ENCODE assay signal across 8 mouse cellular contexts in the genomic region with DNA sequence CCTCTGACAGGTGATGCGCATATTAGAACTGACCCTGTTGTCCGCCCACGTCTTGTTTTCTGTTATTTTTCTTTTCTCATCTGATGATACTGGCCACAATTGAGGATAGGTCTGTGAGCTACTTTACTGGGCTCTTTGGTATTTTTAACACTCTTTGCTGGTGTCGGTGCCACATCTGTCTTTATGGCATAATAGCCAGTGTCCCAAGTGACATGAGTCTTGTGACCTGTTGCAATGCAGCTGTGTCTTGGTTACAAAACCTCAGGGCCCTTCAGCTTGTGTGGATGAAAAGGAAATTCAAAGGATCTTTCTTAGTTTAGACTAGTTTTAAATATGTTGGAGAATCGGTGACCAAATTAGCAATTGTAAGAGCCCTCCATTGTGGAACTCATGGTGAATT. TPM values are rescaled to one million over a fixed set of nuclear protein-coding genes. Genes with fewer than 3 reads are reported as not detected.
DNase-seq lines count a peak whose midpoint lies in the region; ATAC-seq and TF ChIP-seq lines count a peak whose summit lies in the region.

No protein-coding gene starts in this region.

- H3K9me3 ChIP-seq in heart, embryonic 10.5 days, result no peaks in the 10 kb centered on the region
- no peaks in the 10 kb centered on the region for H3K9me3 ChIP-seq in G1E (replicated peaks)
- H3K9me3 ChIP-seq in hindbrain, embryonic 10.5 days, result no peaks in the 10 kb centered on the region

- DNase-seq in heart, embryonic 10.5 days (ENCODE audit: low spot score), result no peak
- no peak for DNase-seq in heart, adult 9 months (ENCODE audit: low spot score in 2 of 2)
- no peak for DNase-seq in G1E (ENCODE audit: low spot score)
- no peak for DNase-seq in hindbrain, embryonic 10.5 days (ENCODE audit: low spot score)
- no peak for DNase-seq in retina, postnatal 1 day
- no peak for DNase-seq in cerebellum, adult 9-11 months
- DNase-seq in spleen, adult 18-20 months, result no peak

- peaks cover 29% of the 10 kb centered on the region for H3K4me1 ChIP-seq in heart, embryonic 10.5 days
- H3K4me1 ChIP-seq in G1E (ENCODE audit: insufficient read depth, low read depth, low read length), result peaks cover 33% of the 10 kb centered on the region
- peaks cover 25% of the 10 kb centered on the region for H3K4me1 ChIP-seq in hindbrain, embryonic 10.5 days (replicated peaks)

- H3K4me3 ChIP-seq in heart, embryonic 10.5 days, result peak overlapping the region; percentile 95
- peak overlapping the region; percentile 82 for H3K4me3 ChIP-seq in G1E (ENCODE audit: low read depth, low read length)
- peak overlapping the region; percentile 94 for H3K4me3 ChIP-seq in hindbrain, embryonic 10.5 days

- no peaks in the 10 kb centered on the region for H3K27me3 ChIP-seq in heart, embryonic 10.5 days (ENCODE audit: insufficient read depth, poor library complexity, severe bottlenecking)
- H3K27me3 ChIP-seq in G1E (ENCODE audit: insufficient read depth, low read length), result no peaks in the 10 kb centered on the region
- no peaks in the 10 kb centered on the region for H3K27me3 ChIP-seq in hindbrain, embryonic 10.5 days (ENCODE audit: insufficient read depth, poor library complexity, severe bottlenecking)

- ATAC-seq in G1E (ENCODE audit: extremely low read depth, insufficient number of reproducible peaks, low FRiP score, poor library complexity, severe bottlenecking), result no peak
- peak; percentile 26; the same call in 1 of the 2 replicates for ATAC-seq in megakaryocyte progenitor cell, adult 5-6 weeks (replicated peaks; ENCODE audit: poor library complexity)

- H3K36me3 ChIP-seq in heart, embryonic 10.5 days, result 0 out of 2 replicates have a peak, but pooled peaks cover 7% of the 10 kb centered on the region
- peaks cover 38% of the 10 kb centered on the region for H3K36me3 ChIP-seq in G1E (replicated peaks)
- no peaks in the 10 kb centered on the region for H3K36me3 ChIP-seq in hindbrain, embryonic 10.5 days

- WGBS in heart, embryonic 10.5 days, result 40% methylated on average over 5 of the region's 5 CpGs
- 45% methylated on average over 5 of the region's 5 CpGs for WGBS in hindbrain, embryonic 10.5 days

- peak overlapping the region; percentile 97; the same call in 1 of the 2 replicates for H3K27ac ChIP-seq in heart, embryonic 10.5 days
- H3K27ac ChIP-seq in hindbrain, embryonic 10.5 days, result no peak overlapping the region; the same call in 1 of the 2 replicates

- TF ChIP-seq CTCF in G1E (IDR thresholded peaks at IDR 0.05; ENCODE audit: low read depth, low read length), result no peak

RNA-seq across cellular contexts. Expression of gene Tbc1d20, which starts 0.9 kb away (rescaled TPM):
- polyA plus RNA-seq in heart, embryonic 10.5 days (2016; fragmentation: Nextera tagmentation; extraction: Ambion mirVana), result 29.6 and 34.6 TPM in 2 replicates
- total RNA-seq in G1E (2014; fragmentation: Nextera tagmentation) (45.8 and 48.2 TPM in 2 replicates), G1E (2017) (35.8 and 91.8 TPM in 2 replicates)
- 13.8 and 15.7 TPM in 2 replicates for polyA plus RNA-seq in G1E (2012)
- 27.7 and 30.0 TPM in 2 replicates for polyA plus RNA-seq in hindbrain, embryonic 10.5 days (2016; fragmentation: Nextera tagmentation; extraction: Ambion mirVana)
- 18.4 and 19.7 TPM in 2 replicates for total RNA-seq in megakaryocyte progenitor cell, adult 5-6 weeks (2015)
- total RNA-seq in megakaryocyte progenitor cell, adult 5-6 weeks (2017), result 17.2 and 19.1 TPM in 2 replicates

RNA-seq across cellular contexts. Expression of gene Rbck1, which starts 37.9 kb away (rescaled TPM):
- polyA plus RNA-seq in heart, embryonic 10.5 days (2016; fragmentation: Nextera tagmentation; extraction: Ambion mirVana), result 88.0 and 89.3 TPM in 2 replicates
- total RNA-seq in G1E (2014; fragmentation: Nextera tagmentation) (123 and 156 TPM in 2 replicates), G1E (2017) (59.9 and 71.3 TPM in 2 replicates)
- 232 and 262 TPM in 2 replicates for polyA plus RNA-seq in G1E (2012)
- polyA plus RNA-seq in hindbrain, embryonic 10.5 days (2016; fragmentation: Nextera tagmentation; extraction: Ambion mirVana), result 91.4 and 93.2 TPM in 2 replicates
- 50.3 and 75.6 TPM in 2 replicates for total RNA-seq in megakaryocyte progenitor cell, adult 5-6 weeks (2015)
- 66.8 and 67.2 TPM in 2 replicates for total RNA-seq in megakaryocyte progenitor cell, adult 5-6 weeks (2017)

RNA-seq across cellular contexts. Expression of gene Trib3, which starts 49.3 kb away (rescaled TPM):
- 5.1 and 5.3 TPM in 2 replicates for polyA plus RNA-seq in heart, embryonic 10.5 days (2016; fragmentation: Nextera tagmentation; extraction: Ambion mirVana)
- 24.5 and 25.0 TPM in 2 replicates for total RNA-seq in G1E (2014; fragmentation: Nextera tagmentation)
- 1.9 and 2.1 TPM in 2 replicates for total RNA-seq in G1E (2017)
- polyA plus RNA-seq in G1E (2012), result 17.8 and 24.9 TPM in 2 replicates
- 1.3 and 3.0 TPM in 2 replicates for polyA plus RNA-seq in hindbrain, embryonic 10.5 days (2016; fragmentation: Nextera tagmentation; extraction: Ambion mirVana)
- not detected in 2 replicates for total RNA-seq in megakaryocyte progenitor cell, adult 5-6 weeks (2015)
- not detected in 2 replicates for total RNA-seq in megakaryocyte progenitor cell, adult 5-6 weeks (2017)
